9 mouse cellular contexts compared by ENCODE assay signal in the genomic region with DNA sequence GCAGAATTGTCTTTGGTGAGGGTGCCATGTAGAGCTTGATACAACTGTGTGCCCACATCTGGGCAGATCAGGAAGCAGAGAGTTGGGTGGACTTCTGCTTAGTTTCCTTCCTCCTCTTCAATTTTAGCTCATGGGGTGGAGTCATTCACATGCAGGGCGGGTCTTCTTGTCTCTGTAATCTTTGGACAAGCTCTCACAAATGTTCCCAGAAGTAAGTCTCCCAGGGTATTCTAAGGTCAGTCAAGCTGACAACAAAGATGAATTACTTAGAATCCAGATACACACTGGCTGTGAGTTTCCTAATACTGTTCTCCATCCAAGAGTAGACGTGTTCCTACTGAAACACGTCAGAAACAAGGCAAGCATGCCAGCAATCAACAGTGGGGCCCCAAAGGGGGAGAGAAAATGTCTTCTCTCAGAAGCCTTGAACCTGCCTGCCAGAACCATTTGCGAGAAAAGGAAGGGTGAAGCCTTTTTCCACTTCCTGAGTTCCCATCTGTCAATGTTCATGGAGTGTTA. TPM values are rescaled to one million over a fixed set of nuclear protein-coding genes. Genes with fewer than 3 reads are reported as not detected.
A peak's percentile ranks its signal among the peaks of the same experiment; 100 is the strongest.
DNase-seq lines count a peak whose midpoint lies in the region; ATAC-seq lines count a peak whose summit lies in the region.
"Had no signal": no experiment of that assay in that cellular context is flagged by ENCODE, and none has a peak within 500 bp of the region (broad histone marks: within the 10 kb centered on the region; RNA-seq: fewer than 3 reads in every experiment).

No protein-coding gene starts in this region.

- no peak overlapping the region for H3K27ac ChIP-seq in embryonic facial prominence, embryonic 14.5 days (replicated peaks; ENCODE audit: low read depth, low read length)
- no peak overlapping the region for H3K27ac ChIP-seq in embryonic facial prominence, embryonic 10.5 days (replicated peaks)
- H3K27ac ChIP-seq in liver, embryonic 12.5 days = peak overlapping the region; percentile 53
- H3K27ac ChIP-seq: embryonic facial prominence, embryonic 15.5 days had no signal

- no peaks in the 10 kb centered on the region for H3K4me1 ChIP-seq in embryonic facial prominence, embryonic 14.5 days (ENCODE audit: control insufficient read depth, insufficient read depth, low read length)
- H3K4me1 ChIP-seq in embryonic facial prominence, embryonic 10.5 days = no peaks in the 10 kb centered on the region
- peaks cover 44% of the 10 kb centered on the region for H3K4me1 ChIP-seq in liver, embryonic 12.5 days
- H3K4me1 ChIP-seq: embryonic facial prominence, embryonic 15.5 days had no signal

- no peak overlapping the region for H3K9ac ChIP-seq in embryonic facial prominence, embryonic 14.5 days (ENCODE audit: low read depth, low read length)
- no peak overlapping the region for H3K9ac ChIP-seq in liver, embryonic 12.5 days
- H3K9ac ChIP-seq: embryonic facial prominence, embryonic 15.5 days had no signal

- no peaks in the 10 kb centered on the region for H3K36me3 ChIP-seq in embryonic facial prominence, embryonic 14.5 days (ENCODE audit: control insufficient read depth, insufficient read depth, low read length)
- no peaks in the 10 kb centered on the region for H3K36me3 ChIP-seq in embryonic facial prominence, embryonic 10.5 days (replicated peaks)
- H3K36me3 ChIP-seq in liver, embryonic 12.5 days = no peaks in the 10 kb centered on the region
- H3K36me3 ChIP-seq: embryonic facial prominence, embryonic 15.5 days had no signal

- no peak for ATAC-seq in embryonic facial prominence, embryonic 14.5 days (ENCODE audit: low read depth)
- ATAC-seq in liver, embryonic 12.5 days = peak; percentile 72

- no peak overlapping the region for H3K4me3 ChIP-seq in embryonic facial prominence, embryonic 14.5 days (ENCODE audit: low read depth, low read length)
- H3K4me3 ChIP-seq in embryonic facial prominence, embryonic 10.5 days = no peak overlapping the region
- H3K4me3 ChIP-seq in liver, embryonic 12.5 days = peak overlapping the region; percentile 10; the same call in 1 of the 2 replicates
- H3K4me3 ChIP-seq: embryonic facial prominence, embryonic 15.5 days had no signal

- H3K27me3 ChIP-seq in embryonic facial prominence, embryonic 14.5 days (replicated peaks; ENCODE audit: control insufficient read depth, insufficient read depth, low read length) = no peaks in the 10 kb centered on the region
- H3K27me3 ChIP-seq in embryonic facial prominence, embryonic 10.5 days (replicated peaks; ENCODE audit: low read depth, poor library complexity, severe bottlenecking) = no peaks in the 10 kb centered on the region
- H3K27me3 ChIP-seq in liver, embryonic 12.5 days (replicated peaks) = no peaks in the 10 kb centered on the region
- H3K27me3 ChIP-seq: embryonic facial prominence, embryonic 15.5 days had no signal

- H3K4me2 ChIP-seq in embryonic facial prominence, embryonic 14.5 days (ENCODE audit: low read depth, low read length) = no peak overlapping the region
- peak overlapping the region; percentile 44 for H3K4me2 ChIP-seq in liver, embryonic 12.5 days
- H3K4me2 ChIP-seq: embryonic facial prominence, embryonic 15.5 days had no signal

- no peaks in the 10 kb centered on the region for H3K9me3 ChIP-seq in embryonic facial prominence, embryonic 14.5 days (ENCODE audit: control insufficient read depth, low read length)
- H3K9me3 ChIP-seq in embryonic facial prominence, embryonic 10.5 days = no peaks in the 10 kb centered on the region
- no peaks in the 10 kb centered on the region for H3K9me3 ChIP-seq in liver, embryonic 12.5 days (replicated peaks)
- H3K9me3 ChIP-seq: embryonic facial prominence, embryonic 15.5 days had no signal

- DNase-seq in embryonic facial prominence, embryonic 14.5 days (ENCODE audit: low spot score) = peak; percentile 40
- no peak for DNase-seq in embryonic facial prominence, embryonic 10.5 days (ENCODE audit: low spot score)
- DNase-seq in gastrocnemius, postnatal 25 days = peak; percentile 48
- DNase-seq in spleen, postnatal 10 days (ENCODE audit: low spot score in 2 of 2) = peak; percentile 13 to 37
- DNase-seq in cerebellum, adult 11-12 months = no peak
- DNase-seq in embryo, embryonic 10.5 days (ENCODE audit: low spot score) = no peak
- DNase-seq in cerebellum, postnatal 25 days = no peak

- WGBS in embryonic facial prominence, embryonic 14.5 days = 58% methylated on average over 4 of the region's 4 CpGs
- 75% methylated on average over 4 of the region's 4 CpGs for WGBS in embryonic facial prominence, embryonic 10.5 days
- 13% methylated on average over 4 of the region's 4 CpGs for WGBS in liver, embryonic 12.5 days (ENCODE audit: insufficient replicate concordance)

RNA-seq across cellular contexts. Expression of a gene that starts 11.2 kb away (rescaled TPM):
- 0.68 and 0.95 TPM in 2 replicates for polyA plus RNA-seq in embryonic facial prominence, embryonic 14.5 days (2014; fragmentation: Nextera tagmentation; extraction: Ambion mirVana)
- polyA plus RNA-seq in embryonic facial prominence, embryonic 10.5 days (2016; fragmentation: Nextera tagmentation; extraction: Ambion mirVana) = 0.37 and 0.38 TPM in 2 replicates
- 1 to 10 TPM; 2.1 to 3.2 TPM for total RNA-seq in gastrocnemius, postnatal 25 days (2021)
- 1.9 and 2.2 TPM in 2 replicates for polyA plus RNA-seq in liver, embryonic 12.5 days (2016; fragmentation: Nextera tagmentation; extraction: Ambion mirVana)

RNA-seq across cellular contexts. Expression of a gene that starts 57.8 kb away (rescaled TPM):
- polyA plus RNA-seq in embryonic facial prominence, embryonic 14.5 days (2014; fragmentation: Nextera tagmentation; extraction: Ambion mirVana) = 31.3 and 32.0 TPM in 2 replicates
- 27.2 and 30.2 TPM in 2 replicates for polyA plus RNA-seq in embryonic facial prominence, embryonic 10.5 days (2016; fragmentation: Nextera tagmentation; extraction: Ambion mirVana)
- 1 to 10 TPM; 1.9 to 3.0 TPM for total RNA-seq in gastrocnemius, postnatal 25 days (2021)
- polyA plus RNA-seq in liver, embryonic 12.5 days (2016; fragmentation: Nextera tagmentation; extraction: Ambion mirVana) = 9.9 and 10.7 TPM in 2 replicates

Comparison
In these comparisons a context has a peak if more than half of its experiments do, and no peak if none do; other contexts are left out.
1. DNase-seq: peak in embryonic facial prominence, embryonic 14.5 days (single experiment), gastrocnemius, postnatal 25 days (single experiment) and spleen, postnatal 10 days (2 of 2); none in embryonic facial prominence, embryonic 10.5 days (single experiment), cerebellum, adult 11-12 months (single experiment), embryo, embryonic 10.5 days (single experiment) and cerebellum, postnatal 25 days (0 of 2).